Mouse (Mus musculus) frontal cortex, adult 2 months (tissue): Measurements from ENCODE around the gene Opn4. TPM values are rescaled to one million over a fixed set of nuclear protein-coding genes. Genes with fewer than 3 reads are reported as not detected.
A peak's percentile ranks its signal among the peaks of the same experiment; 100 is the strongest.

Experiments used
- DNase-seq, 2 experiments: peaks; one replicate each; pipeline ENCODE4 v3.0.0; 2022; ENCODE audit warnings: low spot score in 1 of 2; ENCODE audit errors: extremely low spot score in 1 of 2
- polyA plus RNA-seq: library from polyadenylated mRNA; depleted of rRNA; stranded (reverse); fragments of >200 nt; gene quantifications from 2 replicates; pipeline ENCODE4 v1.2.3, GENCODE M21; 2012; rRNA removed

Opn4 gene
- polyA plus RNA-seq, 1 experiment = 0.10 TPM

DNA sequence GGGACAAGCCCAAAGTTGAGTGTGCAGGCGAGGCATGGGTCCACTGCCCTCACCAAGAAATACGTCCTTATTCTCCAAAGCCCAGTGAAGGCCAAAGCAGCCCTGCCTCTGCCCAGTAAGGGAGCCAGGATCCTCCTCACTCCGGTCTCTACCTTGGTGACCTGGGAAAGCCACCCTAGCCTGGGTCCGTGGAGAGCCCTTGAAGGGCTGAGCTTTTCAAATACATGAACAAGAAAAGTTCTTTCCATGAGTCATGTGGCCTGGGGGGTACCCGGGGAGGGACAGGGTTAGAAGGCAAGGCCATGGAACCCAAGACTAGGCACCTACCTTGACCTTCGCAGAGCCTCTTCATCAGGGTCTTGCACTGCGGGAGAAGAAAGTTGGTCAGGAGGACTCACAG, 33.4 kb downstream of the Opn4 start:
- no peak for DNase-seq

DNA sequence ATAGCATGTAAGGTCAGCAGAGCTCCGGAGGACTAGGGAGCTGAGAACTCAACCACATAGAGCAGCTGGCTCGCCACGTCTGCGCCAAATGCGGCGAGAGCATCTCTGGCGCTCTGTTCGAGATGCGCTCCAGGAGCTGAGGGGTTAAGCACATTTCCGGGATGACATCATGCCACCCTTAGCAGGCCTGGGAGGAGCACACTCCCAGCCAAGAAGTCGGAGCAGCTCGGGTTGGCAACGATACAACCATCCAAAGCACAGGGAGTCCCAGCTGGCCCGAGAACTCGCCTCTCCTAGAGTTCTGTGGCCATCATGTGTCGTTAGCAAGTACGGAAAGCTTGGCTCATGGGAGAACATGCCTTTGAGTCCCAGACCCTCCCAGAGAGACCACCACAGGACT, 34.2 kb downstream of the Opn4 start:
- DNase-seq = peak in 1 of 2 experiments; percentile 34

DNA sequence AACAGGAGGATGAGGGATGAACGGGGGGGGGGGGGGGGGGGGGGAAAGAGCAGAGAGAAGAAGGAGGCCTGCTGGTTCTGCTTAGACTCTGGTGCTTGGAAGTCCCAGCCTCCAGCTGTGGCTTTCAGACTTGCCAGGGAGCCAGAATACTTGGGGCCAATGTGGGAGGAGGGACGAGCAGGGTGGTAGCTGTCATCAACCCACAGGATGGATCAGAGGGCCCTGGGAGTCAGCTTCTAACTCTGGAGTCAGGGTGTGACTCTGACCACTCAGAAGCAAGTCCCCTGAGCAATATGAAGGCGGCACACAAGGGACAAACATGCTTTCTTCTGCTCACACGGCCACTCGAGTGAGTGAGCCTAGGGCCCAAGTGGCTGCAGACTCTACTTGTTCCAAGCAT, 35.3 kb downstream of the Opn4 start:
- DNase-seq = no peak

DNA sequence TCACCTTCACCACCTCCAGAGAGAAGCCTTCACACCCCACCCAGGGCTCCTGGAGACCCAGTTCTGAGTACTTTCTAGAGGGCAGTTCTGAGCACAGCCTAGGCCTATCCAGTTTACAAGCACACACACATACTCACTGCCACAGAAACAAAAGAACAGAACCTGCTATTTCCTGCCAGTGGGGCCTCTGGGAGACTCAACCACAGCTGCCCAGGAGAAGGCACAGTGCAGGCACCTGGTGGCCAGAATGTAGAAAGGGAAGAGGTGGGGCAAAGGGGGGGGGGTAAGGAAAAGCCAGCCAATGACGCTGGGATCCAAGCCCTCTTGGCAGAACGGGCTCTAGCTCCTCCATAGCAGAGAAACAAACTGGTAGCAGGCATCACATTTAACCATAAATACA, 37.5 kb downstream of the Opn4 start:
- DNase-seq = no peak

DNA sequence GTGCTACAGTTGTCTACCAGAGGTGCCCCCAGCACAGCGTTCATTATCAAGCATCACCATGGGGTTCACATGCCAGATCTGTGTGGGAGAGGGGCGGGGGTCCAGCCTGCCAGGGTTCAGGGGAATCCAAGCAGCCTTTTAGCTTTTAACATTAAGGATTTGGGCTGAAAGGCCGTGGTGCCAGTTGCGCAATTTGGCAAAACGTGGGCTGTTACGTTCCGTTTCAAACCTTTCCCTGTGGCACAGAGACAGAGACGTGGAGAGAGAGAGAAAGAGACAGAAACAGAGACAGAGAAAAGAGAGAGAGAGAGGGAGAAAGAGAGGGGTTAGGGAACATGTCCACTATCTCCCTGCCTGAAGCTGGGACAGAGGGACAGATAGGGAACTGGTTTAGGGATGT, 38.3 kb downstream of the Opn4 start:
- DNase-seq = no peak

DNA sequence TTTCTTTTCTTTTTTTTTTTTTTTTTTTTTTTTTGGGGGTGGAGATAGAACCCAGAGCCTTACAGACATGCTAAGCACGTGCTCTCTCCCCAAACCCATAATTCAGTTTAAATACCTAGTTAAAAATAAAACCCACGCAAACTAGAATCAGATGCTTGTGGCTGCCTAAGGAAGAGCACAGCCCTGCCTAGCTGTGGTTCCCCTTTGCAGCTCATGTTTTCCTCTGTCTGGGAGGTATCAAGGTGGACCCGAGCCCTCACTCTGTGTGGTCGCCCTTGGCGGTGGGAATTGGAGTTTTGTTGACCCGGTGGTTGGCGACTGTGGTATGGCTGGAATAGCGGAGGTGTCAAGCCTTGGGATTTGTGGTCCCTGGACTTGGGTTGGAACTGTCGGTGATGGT, 41.0 kb downstream of the Opn4 start:
- DNase-seq = no peak

DNA sequence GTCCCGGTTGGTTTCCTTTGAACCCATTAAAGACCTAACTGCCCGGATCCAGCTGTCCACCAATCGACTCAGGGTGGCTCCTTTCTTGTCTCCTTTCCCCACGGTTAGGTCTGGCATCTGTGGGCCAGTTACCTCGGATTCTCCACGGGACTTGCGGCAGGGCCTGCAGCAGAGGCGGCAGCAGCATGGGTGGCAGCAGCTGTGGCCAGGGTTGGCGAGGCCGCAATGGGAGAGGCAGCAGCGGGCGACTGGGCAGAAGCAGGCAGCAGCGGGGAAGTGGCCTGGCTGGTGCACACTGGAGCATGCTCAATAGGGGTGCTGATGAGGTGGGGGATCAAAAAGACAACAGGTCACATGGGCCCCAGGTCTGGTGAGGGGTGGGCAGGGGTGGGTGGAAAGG, 44.7 kb downstream of the Opn4 start:
- no peak for DNase-seq

DNA sequence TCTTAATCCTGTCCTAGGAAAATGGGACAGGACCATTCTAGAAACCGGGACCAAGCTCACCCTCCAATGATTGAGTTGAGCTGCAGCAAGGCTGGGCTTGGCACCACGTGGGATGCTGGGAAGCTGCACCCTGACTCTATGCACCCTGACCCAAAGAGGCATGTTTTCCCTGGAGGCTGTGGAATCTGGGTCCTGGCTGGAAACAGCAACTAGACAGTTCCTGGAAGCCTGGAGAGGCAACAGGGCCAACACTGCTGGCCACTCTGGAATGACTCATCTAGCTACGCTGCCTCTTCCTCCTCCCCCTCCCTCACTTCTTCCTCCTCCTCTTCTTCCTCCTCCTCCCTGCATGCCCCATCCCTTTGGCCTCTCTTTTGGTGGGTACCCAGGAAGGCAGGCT, 45.9 kb downstream of the Opn4 start:
- no peak for DNase-seq

DNA sequence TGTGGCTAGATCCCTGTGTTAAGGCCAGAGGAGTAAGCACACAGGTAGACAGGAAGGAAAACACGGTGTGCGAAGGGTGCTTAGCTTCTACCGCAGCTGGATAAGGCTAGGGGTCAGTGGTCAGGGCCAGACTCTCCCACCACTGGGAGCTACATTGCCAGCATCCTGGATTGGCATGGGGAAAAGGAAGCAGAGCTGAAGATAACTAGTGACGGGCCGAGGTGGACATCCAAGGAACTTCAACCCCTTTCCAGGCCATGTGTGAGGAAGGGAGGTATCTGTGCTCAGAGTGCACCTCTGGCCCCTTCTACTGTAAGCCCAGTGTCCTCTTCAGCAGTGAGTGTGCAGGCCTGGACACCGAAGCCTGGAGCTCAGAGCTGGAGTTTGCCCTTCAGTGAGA, 46.5 kb downstream of the Opn4 start:
- DNase-seq = no peak

DNA sequence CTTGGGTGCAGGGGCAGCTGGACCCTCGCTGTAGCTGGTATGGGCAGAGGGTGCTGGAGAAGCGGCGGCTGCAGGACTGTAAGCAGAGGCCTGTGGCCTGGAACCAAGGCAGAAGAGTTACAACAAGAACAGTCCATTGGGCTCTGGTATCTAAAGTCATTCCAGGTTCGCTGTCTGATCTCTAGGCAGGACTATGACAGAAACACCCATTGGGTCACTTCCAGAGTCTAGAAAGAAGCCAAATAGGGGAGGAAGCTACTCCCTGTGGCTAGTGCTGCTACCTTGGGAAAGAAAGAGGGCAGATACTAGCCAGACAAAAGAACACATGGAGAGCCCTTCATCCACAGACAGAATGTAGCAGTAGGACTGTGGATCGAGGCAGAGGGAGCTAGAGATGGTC, 47.7 kb downstream of the Opn4 start:
- DNase-seq = no peak

DNA sequence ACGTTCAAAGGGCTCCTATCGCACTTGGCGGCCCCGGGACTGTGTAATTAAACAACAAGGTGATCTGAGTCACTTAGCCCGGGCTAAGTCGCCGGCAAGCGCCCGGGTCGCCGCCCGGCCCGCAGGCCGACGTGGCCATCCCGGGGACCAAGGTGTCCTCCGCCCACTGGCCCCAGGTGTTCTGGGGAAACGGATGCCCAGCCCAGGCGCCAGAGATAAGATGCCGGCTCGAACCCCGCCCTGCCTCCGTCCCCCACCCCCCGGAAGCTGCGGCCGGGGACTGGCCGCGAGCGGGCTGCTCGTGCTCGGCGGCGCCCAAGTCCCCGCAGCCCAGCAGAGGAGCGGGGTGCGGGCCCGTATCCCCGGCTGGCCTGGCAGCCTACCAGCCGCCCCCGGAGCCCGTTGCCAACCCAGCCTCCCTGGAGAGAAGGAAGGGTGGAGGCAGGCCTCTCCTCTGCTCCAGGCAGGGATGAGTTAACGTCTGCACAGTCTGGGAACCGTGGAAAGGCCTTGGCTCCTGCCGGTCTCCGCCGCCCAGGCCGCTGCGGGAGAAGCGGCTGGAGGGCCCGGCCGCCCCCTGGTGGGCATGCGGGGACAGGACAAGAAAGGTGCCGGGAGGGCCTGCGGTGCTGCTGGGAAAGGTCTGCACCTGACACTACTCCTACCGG, 50.8 kb downstream of the Opn4 start:
- peak; percentile 63 to 83 for DNase-seq

DNA sequence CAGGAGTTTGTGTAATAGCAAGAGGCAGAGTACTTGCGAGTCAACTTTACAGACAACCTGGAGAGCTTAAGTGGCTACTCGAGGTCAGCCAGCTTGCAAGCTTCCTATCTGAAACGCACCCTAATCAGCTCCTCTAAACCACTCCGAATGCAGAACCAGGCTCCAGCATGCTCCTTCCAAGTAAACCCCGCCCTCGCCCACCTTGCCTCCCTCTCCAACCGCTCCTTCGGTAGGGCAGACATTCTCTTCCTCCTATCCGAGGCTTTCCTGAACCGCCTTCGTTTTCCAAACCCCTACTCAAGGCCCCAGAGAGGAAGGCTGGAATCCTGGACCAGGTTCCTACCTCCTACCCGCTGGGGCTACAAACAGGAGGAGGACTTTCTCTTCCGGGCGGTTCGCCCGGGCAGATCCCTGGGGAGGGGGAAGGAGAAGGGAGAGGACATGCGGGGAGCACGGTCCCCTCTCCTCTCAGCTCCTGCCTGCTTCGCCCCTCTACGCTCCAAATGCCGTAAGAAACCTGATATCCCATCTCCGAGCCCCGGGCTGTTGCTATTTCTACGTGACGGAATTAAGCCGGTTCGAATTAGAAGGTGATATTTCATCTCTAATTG, 51.4 kb downstream of the Opn4 start:
- peak in 1 of 2 experiments; percentile 67 for DNase-seq

DNA sequence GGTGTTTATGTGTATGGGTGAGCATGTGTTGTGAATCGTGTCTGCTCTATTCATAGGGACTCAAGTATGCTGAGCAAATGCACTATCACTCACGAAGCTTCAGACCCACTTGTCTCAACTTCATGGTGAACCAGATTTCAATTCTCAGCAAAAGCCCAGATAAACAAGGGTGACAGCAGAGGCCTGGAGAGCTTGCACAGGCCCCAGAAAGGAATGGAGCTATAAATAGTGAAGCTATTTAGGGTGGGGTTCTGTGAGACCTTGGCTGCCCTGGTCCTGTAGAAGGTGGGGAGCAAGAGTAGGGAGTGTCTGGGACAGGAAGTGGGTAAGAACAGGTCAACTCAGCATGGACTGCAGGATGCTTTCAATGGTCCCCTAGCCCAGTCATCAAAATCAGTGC, 55.4 kb downstream of the Opn4 start:
- no peak for DNase-seq

DNA sequence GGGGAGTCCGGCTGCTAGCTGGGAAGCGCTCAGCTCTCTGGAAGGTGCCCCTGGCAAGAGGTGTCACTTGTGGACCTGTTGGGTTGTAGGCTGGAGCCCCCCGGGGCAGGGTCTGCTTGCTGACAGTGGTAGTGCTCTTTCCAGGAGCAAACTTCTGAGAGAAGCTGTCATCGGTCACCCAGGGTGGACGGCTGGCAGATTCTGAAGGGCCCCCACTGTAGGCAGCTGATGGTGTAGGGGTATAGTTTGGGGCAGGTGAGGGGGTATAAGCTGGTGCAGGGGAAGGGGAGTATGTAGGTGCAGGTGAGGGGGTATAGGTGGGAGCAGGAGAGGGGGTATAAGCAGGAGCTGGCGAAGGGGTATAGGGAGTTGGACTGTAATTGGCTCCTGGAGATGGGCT, 55.9 kb downstream of the Opn4 start:
- no peak for DNase-seq

DNA sequence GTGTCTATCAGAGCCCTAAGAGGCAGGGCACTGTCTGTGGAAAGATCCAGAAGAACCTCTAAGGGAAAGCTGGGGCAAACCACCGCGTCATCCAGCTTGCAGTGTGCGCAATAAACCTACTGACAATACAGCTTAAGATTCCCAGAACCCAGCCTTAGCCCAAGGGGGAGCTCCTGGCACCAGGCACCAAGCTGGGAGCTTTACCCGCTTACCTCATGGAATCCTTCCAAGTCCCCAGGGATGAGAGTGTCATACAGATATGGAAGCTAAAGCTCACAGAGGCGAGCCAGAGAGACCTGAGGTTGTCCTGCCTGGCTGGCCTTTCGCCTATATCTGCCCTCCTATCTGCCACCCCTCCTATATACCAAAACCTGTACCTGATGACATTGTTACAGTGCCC, 56.3 kb downstream of the Opn4 start:
- no peak for DNase-seq

DNA sequence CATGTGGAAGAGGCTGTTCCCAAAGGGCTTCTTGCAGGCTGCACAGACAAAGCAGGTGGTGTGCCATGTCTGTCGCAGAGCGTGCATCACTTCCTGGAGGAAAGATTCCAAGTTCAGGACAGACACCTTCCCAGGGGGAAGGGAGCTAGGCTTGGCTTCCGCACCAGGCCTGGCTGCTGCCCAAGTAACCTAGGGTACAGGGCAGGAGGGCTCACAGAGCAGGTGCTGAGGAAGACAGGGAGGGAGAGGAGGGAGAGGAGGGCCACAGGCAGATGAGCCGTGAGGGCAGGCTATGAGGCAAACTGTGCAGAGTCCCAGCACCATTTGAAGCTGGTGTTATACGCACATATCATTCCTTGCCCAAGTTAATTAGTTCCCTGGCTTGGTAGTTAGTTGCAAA, 58.0 kb downstream of the Opn4 start:
- no peak for DNase-seq

DNA sequence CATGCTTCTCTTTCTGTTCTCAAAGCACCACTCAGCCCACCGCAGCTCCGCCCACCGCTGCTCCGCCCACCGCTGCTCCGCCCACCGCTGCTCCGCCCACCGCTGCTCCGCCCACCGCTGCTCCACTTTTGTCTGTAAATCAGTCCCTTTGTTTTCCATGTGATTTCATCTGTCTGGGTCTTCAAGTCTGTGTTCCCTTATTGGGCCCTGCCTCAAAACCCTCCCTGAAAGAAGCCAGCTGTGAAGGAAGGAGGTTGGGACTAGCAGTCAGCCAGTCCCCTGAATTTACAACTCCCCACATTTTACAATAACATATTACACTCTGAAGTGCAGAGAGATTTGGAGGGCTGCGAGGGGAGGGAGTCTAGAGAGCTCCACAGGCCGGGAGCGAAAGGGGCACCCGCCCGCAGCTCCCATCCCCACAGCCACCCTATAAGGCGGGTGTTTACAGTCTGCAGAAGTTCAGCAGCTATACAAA, 59.2 kb downstream of the Opn4 start:
- DNase-seq = no peak

Other genes starting within 250 kb of the Opn4 start
- not detected in 2 replicates for gene Fam25c, start 244.7 kb downstream of the Opn4 start, polyA plus RNA-seq
- 7.6 and 10.5 TPM in 2 replicates for gene Sncg, start 225.4 kb downstream of the Opn4 start, polyA plus RNA-seq
- 2.9 and 3.2 TPM in 2 replicates for gene Mmrn2, start 224.7 kb downstream of the Opn4 start, polyA plus RNA-seq
- 23.8 and 28.0 TPM in 2 replicates for gene Bmpr1a, start 96.8 kb downstream of the Opn4 start, polyA plus RNA-seq
- gene 9230112D13Rik, start 77.3 kb downstream of the Opn4 start, polyA plus RNA-seq = not detected in 2 replicates
- 4.9 and 5.0 TPM in 2 replicates for gene Ldb3, start 11.5 kb downstream of the Opn4 start, polyA plus RNA-seq
- 16.3 and 18.5 TPM in 2 replicates for gene Wapl, start 73.8 kb upstream of the Opn4 start, polyA plus RNA-seq
- gene Grid1, start 220.0 kb upstream of the Opn4 start, polyA plus RNA-seq = 19.4 and 20.7 TPM in 2 replicates